Mouse (Mus musculus) hindbrain, embryonic 11.5 days (tissue): ENCODE data around the gene Pycr2. TPM values are rescaled to one million over a fixed set of nuclear protein-coding genes. Genes with fewer than 3 reads are reported as not detected.

Experiments
- ATAC-seq: fragments of 200-750 bp; cut with Nextera tagmentation; 2 replicates; pipeline ENCODE4 v1.8.0; 2017; ENCODE audit warnings: mild to moderate bottlenecking, moderate TSS enrichment, moderate library complexity; ENCODE audit not compliant: low FRiP score
- DNase-seq: peaks from one replicate; pipeline ENCODE4 v3.0.0-alpha.2; 2015; ENCODE audit warnings: low spot score
- H3K27ac ChIP-seq: fragments of 300-500 bp; sonication (generic); 2 replicates; pipeline ENCODE4 v1.5.1; 2014; ENCODE audit warnings: mild to moderate bottlenecking, low read depth, low read length
- H3K27me3 ChIP-seq: fragments of 300-500 bp; sonication (generic); 2 replicates; pipeline ENCODE4 v1.6.1; 2014; ENCODE audit warnings: mild to moderate bottlenecking, low read length, moderate library complexity, mixed read lengths; ENCODE audit not compliant: control insufficient read depth, insufficient read depth
- H3K36me3 ChIP-seq: fragments of 300-500 bp; sonication (generic); 2 replicates; pipeline ENCODE4 v1.6.1; 2014; ENCODE audit warnings: mild to moderate bottlenecking, low read length, moderate library complexity, mixed read lengths; ENCODE audit not compliant: control insufficient read depth, insufficient read depth
- H3K4me1 ChIP-seq: fragments of 300-500 bp; sonication (generic); replicated peaks from 2 replicates; pipeline ENCODE4 v1.6.1; 2014; ENCODE audit warnings: low read length, mixed read lengths; ENCODE audit not compliant: control insufficient read depth, insufficient read depth
- H3K4me2 ChIP-seq: fragments of 300-500 bp; sonication (generic); replicated peaks from 2 replicates; pipeline ENCODE4 v1.6.1; 2014; ENCODE audit warnings: mild to moderate bottlenecking, low read depth, low read length
- H3K4me3 ChIP-seq: fragments of 300-500 bp; sonication (generic); 2 replicates; pipeline ENCODE4 v1.5.1; 2014; ENCODE audit warnings: low read depth, low read length
- H3K9ac ChIP-seq: fragments of 300-500 bp; sonication (generic); 2 replicates; pipeline ENCODE4 v1.6.1; 2014; ENCODE audit warnings: low read depth, low read length
- H3K9me3 ChIP-seq: fragments of 300-500 bp; sonication (generic); 2 replicates; pipeline ENCODE4 v1.6.1; 2016; ENCODE audit warnings: low read length; ENCODE audit not compliant: control insufficient read depth
- WGBS: fragments of 180-500 bp; shearing (Covaris S2); extraction: QIAGEN DNeasy Blood & Tissue Kit; methylation state at CpG from one replicate; pipeline ENCODE4 v1.1.7; 2014; 5-methylcytosine and 5-hydroxymethylcytosine counted together
- polyA plus RNA-seq: library from polyadenylated mRNA; unstranded; fragments of >200 nt; fragmentation: Nextera tagmentation; extraction: Ambion mirVana; gene quantifications from 2 replicates; pipeline ENCODE4 v1.2.1, GENCODE M21; 2014

The Pycr2 gene
- polyA plus RNA-seq, 1 experiment from 2014 or later, result 81.2 TPM

GRCm38 (mm10) chr1:180946448-180946847 lies 42.4 kb downstream of the Pycr2 start:
- H3K9me3 ChIP-seq, result no peaks in the 10 kb centered on the region
- 90% methylated on average over 6 of the region's 6 CpGs for WGBS
- H3K36me3 ChIP-seq, result no peaks in the 10 kb centered on the region
- no peak overlapping the region for H3K4me2 ChIP-seq
- H3K27me3 ChIP-seq, result peaks cover 26% of the 10 kb centered on the region
- no peak overlapping the region for H3K4me3 ChIP-seq
- no peak overlapping the region for H3K9ac ChIP-seq
- ATAC-seq (no peak), DNase-seq (no peak)
- no peak overlapping the region for H3K27ac ChIP-seq
- H3K4me1 ChIP-seq, result 0 out of 2 replicates have a peak, but pooled peaks cover 4% of the 10 kb centered on the region

- DNase-seq, result no peak
These were observed 48.1 kb downstream of the Pycr2 start for GRCm38 (mm10) chr1:180952085-180952746.

GRCm38 (mm10) chr1:180952808-180953207 lies 48.7 kb downstream of the Pycr2 start:
- H3K4me1 ChIP-seq, result no peaks in the 10 kb centered on the region
- no peaks in the 10 kb centered on the region for H3K27me3 ChIP-seq
- no peak overlapping the region for H3K27ac ChIP-seq
- no peaks in the 10 kb centered on the region for H3K36me3 ChIP-seq
- whole genome bisulfite sequencing, result 93% methylated on average over 5 of the region's 5 CpGs
- ATAC-seq (no peak), DNase-seq (no peak)
- no peak overlapping the region for H3K9ac ChIP-seq
- H3K9me3 ChIP-seq, result no peaks in the 10 kb centered on the region
- H3K4me2 ChIP-seq, result no peak overlapping the region
- no peak overlapping the region for H3K4me3 ChIP-seq

More at GRCm38 (mm10) chr1:180952085-180952746, 48.1 kb downstream of the Pycr2 start:
- H3K27me3 ChIP-seq, result no peaks in the 10 kb centered on the region
- ATAC-seq, result no peak
- 77% methylated on average over 6 of the region's 6 CpGs for WGBS
- H3K36me3 ChIP-seq, result no peaks in the 10 kb centered on the region
- no peaks in the 10 kb centered on the region for H3K9me3 ChIP-seq
- H3K4me1 ChIP-seq, result no peaks in the 10 kb centered on the region
- no peak overlapping the region for H3K4me2 ChIP-seq
- H3K9ac ChIP-seq, result no peak overlapping the region
- no peak overlapping the region for H3K4me3 ChIP-seq
- H3K27ac ChIP-seq, result no peak overlapping the region

- 86% methylated on average over 8 of the region's 8 CpGs for WGBS
- H3K4me3 ChIP-seq, result no peak overlapping the region
- no peak overlapping the region for H3K4me2 ChIP-seq
These were observed 52.3 kb downstream of the Pycr2 start for GRCm38 (mm10) chr1:180956401-180956800.

GRCm38 (mm10) chr1:180956973-180957381 lies 52.9 kb downstream of the Pycr2 start:
- H3K4me1 ChIP-seq, result no peaks in the 10 kb centered on the region
- H3K4me3 ChIP-seq, result no peak overlapping the region
- no peak for DNase-seq
- H3K36me3 ChIP-seq, result no peaks in the 10 kb centered on the region
- WGBS, result 80% methylated on average over 8 of the region's 8 CpGs
- no peaks in the 10 kb centered on the region for H3K27me3 ChIP-seq
- H3K4me2 ChIP-seq, result no peak overlapping the region
- H3K27ac ChIP-seq, result no peak overlapping the region
- no peaks in the 10 kb centered on the region for H3K9me3 ChIP-seq
- no peak for ATAC-seq
- H3K9ac ChIP-seq, result no peak overlapping the region

More at GRCm38 (mm10) chr1:180956401-180956800, 52.3 kb downstream of the Pycr2 start:
- H3K9ac ChIP-seq, result no peak overlapping the region
- no peaks in the 10 kb centered on the region for H3K9me3 ChIP-seq
- H3K27ac ChIP-seq, result no peak overlapping the region
- DNase-seq (no peak), ATAC-seq (no peak)
- H3K27me3 ChIP-seq, result no peaks in the 10 kb centered on the region
- H3K4me1 ChIP-seq, result no peaks in the 10 kb centered on the region
- no peaks in the 10 kb centered on the region for H3K36me3 ChIP-seq

Other genes starting within 250 kb of the Pycr2 start
- gene Mixl1, start 207.3 kb upstream of the Pycr2 start, polyA plus RNA-seq, result 0.13 TPM in 1 of 2 replicates, not detected in the other
- gene Acbd3, start 178.2 kb upstream of the Pycr2 start, polyA plus RNA-seq, result 24.8 and 27.7 TPM in 2 replicates
- 3,542 and 3,682 TPM in 2 replicates for gene H3f3a, start 90.3 kb upstream of the Pycr2 start, polyA plus RNA-seq
- 33.8 and 34.7 TPM in 2 replicates for gene Sde2, start 53.2 kb upstream of the Pycr2 start, polyA plus RNA-seq
- gene Lefty2, start 11.2 kb upstream of the Pycr2 start, polyA plus RNA-seq, result not detected in 2 replicates
- 0.39 and 0.90 TPM in 2 replicates for gene Lefty1, start 30.7 kb downstream of the Pycr2 start, polyA plus RNA-seq
- 3.0 and 3.4 TPM in 2 replicates for gene Tmem63a, start 38.1 kb downstream of the Pycr2 start, polyA plus RNA-seq
- gene Ephx1, start 116.6 kb downstream of the Pycr2 start, polyA plus RNA-seq, result 1.5 and 2.2 TPM in 2 replicates
- gene 9130409I23Rik, start 146.9 kb downstream of the Pycr2 start, polyA plus RNA-seq, result not detected in 2 replicates
- 37.9 and 38.5 TPM in 2 replicates for gene Nvl, start 239.9 kb downstream of the Pycr2 start, polyA plus RNA-seq
- gene Cnih4, start 240.4 kb downstream of the Pycr2 start, polyA plus RNA-seq, result 87.9 and 91.1 TPM in 2 replicates